Mouse (Mus musculus) embryo, embryonic 9.5 days (tissue): ENCODE results near the gene Sec1.

Source experiments
- DNase-seq: peaks from one replicate; pipeline ENCODE4 v3.0.0-alpha.2; 2017; ENCODE audit errors: extremely low spot score

Sec1 gene

DNA sequence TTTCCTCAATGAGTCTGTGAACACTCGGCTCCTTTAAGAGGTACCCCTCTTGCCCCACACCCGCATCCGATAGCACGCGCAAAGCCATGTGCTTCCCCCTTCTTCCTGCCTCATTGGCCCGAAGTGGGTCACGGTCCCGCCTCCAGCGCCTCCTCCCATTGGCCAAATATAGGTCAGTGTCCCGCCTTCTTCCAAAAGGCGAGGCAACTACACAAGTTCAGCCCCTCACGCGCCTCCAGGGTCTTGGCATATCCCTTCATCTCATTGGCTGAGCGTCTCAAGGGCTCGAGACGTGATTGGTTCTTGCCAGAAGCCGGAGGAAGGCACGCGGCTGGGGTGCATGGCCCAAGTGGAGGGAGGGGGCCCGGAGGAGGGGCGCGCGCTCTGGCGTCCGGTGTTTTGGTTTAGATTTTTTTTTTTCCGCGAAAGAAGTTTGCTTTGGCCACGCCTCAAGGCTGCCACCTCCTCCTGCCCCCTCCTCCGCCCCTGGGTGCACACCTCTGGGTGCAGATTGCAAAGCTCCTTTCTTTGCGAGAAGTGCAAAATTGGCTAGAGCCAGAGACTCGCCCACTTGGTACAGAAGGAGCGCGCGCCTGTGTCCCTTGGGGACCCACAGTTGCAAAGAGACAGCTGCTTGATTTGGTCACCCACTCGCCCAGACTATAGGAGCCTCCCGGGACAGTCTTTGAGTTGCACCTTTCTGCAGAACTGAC lies 10.7 kb upstream of the Sec1 start, which contains the start of gene Dbp:
TSS of gene Dbp (plus strand) at position 359 of the 713 bp plus-strand sequence.
- peak; percentile 99 for DNase-seq

DNA sequence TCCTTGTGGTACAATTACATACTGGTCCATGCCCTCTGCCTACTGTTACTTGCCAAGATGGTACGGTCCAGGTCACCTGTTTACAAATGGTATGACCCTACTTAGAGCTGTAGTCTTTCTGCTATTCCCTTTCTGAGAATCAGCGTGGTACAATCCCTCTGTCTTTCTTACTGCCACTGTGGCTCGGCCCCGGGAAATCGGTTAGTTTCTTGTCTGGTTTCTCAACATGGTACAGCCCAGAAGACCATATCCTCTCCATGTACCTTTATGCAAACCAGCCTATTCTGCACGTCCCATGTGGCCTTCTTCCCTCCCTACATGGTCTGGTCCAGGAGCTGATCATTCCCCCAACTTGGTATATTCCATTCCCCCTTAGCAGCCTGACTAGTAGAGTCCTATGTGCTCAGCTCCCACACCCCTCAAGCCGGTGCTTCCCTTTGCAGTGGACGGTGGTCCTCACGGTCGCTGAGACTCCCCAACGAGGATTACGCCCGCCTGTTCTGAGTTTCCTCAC lies 9.9 kb upstream of the Sec1 start:
- DNase-seq: peak; percentile 84

- no peak for DNase-seq
Observed at GRCm38 (mm10) chr7:45703521-45704033, 9.4 kb upstream of the Sec1 start.

DNA sequence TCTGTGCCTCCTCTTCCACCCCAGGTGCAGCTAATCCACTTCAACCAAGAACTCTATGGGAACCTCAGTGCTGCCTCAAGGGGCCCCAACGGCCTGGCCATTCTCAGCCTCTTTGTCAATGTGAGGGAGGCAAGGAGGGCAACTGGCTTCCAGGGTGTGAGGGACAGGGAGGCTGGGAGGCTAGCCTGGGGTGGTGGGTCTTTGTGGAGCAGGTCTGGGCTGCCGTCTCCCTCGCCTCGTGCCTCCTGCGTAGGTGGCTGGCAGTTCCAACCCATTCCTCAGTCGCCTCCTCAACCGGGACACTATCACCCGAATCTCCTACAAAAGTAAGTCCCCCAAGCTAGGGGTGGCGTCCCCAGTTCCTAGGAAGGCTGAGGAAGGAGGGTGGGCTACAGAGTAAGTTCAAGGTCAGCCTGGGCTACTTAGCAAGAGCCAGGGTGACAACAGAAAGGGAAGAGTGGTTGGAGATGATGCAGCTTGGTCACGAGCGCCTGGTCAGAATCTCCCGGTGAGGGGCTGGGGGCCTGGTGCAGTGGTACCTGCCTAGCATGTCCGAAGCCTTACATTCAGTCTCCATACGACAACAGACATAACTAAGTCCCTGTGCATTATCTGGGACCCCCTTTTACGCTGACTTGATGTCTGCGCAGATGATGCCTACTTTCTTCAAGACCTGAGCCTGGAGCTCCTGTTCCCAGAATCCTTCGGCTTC lies 8.8 kb upstream of the Sec1 start:
- DNase-seq: no peak

- no peak for DNase-seq
Observed at GRCm38 (mm10) chr7:45702316-45702715, 8.1 kb upstream of the Sec1 start.

DNA sequence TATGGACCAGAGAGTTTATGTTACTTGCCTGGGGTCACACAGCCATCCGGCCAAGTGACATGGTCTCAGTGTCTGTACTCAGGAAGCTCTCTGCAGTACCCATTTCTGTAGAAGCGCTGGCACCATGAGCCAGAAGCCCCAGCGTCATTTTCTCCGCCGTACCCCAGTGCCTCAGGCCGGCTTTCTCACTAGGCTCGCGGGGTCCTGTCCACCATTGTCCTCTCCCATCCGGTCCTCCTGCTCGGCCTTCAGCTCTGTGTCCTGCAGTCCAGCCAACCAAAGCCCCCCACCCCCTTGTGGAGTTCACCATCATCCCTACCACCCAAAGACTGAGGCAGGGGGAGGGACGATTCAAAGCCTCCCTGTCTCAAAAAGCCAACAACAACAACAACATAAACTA lies 7.4 kb upstream of the Sec1 start:
- no peak for DNase-seq

- no peak for DNase-seq
Observed at GRCm38 (mm10) chr7:45701072-45701471, 6.9 kb upstream of the Sec1 start.

GRCm38 (mm10) chr7:45700301-45701015 lies 6.3 kb upstream of the Sec1 start:
- DNase-seq: peak; percentile 82

DNA sequence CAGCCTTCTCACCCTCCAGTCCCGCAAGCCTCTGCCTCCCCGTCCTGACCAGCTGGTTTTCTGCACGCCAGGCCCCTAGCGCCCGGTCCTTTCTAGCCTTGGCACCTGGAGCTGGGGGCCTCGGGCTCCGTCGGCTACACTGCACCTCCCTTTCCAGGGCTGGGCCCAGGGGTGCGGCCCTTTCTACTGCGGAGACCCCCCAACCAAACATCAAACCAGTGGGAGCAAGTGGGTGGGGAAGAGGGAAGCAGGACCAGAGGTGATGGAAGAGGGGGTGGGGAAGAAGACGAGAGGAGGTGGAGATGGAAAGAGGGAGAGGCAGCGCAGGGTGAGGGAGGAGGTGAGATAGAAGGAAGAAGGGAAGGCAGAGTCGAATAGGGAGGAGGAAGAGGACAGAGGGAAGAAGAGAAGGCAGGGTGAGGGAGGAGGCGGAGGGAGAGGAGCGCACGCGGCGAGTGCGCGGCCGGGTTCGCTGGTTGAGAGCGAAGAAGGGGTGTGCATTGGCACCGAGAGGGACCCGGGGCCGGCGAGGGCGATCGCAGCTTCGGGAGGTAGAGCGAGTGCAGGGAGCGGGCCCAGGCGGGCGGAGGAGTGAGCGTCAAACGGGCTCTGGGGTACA lies 5.4 kb upstream of the Sec1 start, which contains the start of gene Car11:
TSS of gene Car11 (plus strand) at position 321 of the 619 bp plus-strand sequence.
- no peak for DNase-seq

DNA sequence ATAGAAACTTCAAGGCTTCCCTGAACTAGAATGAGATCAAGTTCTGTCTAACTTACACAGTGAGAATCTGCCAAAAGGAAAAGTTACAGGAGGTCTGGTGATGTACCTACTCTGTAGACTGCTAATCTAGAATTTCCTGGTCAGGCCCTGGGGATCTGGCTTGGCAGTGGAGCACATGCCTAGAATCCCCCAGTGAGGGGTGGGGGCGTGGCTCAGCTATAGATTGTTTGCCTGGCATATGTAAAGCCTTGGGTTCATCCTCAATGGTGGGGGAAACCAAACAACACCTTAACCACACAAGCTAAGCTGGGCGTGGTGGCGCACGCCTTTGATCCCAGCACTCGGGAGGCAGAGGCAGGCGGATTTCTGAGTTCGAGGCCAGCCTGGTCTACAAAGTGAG lies 3.7 kb upstream of the Sec1 start:
- DNase-seq: no peak

GRCm38 (mm10) chr7:45695098-45695497 lies 896 bp upstream of the Sec1 start:
- no peak for DNase-seq

DNA sequence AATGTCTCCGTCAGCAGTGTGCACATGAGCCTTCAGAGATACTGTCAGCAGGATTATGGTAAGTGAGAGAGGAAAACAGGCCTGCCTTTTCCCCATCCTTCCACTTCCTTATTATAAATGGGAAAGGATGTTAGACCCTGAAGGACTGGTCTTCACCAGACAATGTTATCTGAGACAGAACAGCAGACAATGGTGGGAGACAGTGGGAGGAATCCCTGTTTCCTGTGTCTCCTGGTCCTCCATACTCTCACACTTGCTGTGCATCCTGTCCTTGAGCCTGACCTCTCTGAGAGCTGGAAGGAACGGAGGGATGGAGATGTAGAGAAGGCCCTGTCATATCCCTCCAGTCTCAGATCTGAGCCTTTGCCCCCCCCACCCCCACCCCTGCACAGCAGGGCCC lies 1.8 kb downstream of the Sec1 start:
- no peak for DNase-seq

- DNase-seq: no peak
Observed at GRCm38 (mm10) chr7:45689800-45690199, 4.4 kb downstream of the Sec1 start.

GRCm38 (mm10) chr7:45689099-45689498 lies 5.1 kb downstream of the Sec1 start:
- DNase-seq: no peak

GRCm38 (mm10) chr7:45686841-45687240 lies 7.4 kb downstream of the Sec1 start:
- DNase-seq: no peak

DNA sequence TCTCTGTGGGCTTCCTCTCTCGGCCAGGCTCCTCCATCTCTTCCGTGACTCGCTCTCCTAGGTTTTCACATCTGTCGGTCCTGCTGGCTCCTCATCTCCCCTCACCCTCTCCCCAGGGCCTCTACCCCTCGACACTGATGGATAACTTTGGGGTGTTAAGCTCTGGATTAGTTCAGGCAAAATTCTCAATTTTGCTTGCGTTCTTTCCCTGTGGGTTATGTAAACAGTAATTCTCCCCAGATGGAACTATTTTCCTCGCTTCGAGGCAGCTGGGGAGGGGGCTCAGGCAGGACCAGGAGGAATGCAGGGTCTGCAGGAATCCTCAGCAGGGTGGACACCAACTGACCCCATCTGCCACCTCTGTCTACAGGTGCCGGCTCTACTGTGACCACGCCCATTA lies 8.4 kb downstream of the Sec1 start:
- no peak for DNase-seq

GRCm38 (mm10) chr7:45683396-45684050 lies 10.7 kb downstream of the Sec1 start, which contains the start of gene Ntn5:
TSS of gene Ntn5 (plus strand) at chr7:45684022.
- no peak for DNase-seq

DNA sequence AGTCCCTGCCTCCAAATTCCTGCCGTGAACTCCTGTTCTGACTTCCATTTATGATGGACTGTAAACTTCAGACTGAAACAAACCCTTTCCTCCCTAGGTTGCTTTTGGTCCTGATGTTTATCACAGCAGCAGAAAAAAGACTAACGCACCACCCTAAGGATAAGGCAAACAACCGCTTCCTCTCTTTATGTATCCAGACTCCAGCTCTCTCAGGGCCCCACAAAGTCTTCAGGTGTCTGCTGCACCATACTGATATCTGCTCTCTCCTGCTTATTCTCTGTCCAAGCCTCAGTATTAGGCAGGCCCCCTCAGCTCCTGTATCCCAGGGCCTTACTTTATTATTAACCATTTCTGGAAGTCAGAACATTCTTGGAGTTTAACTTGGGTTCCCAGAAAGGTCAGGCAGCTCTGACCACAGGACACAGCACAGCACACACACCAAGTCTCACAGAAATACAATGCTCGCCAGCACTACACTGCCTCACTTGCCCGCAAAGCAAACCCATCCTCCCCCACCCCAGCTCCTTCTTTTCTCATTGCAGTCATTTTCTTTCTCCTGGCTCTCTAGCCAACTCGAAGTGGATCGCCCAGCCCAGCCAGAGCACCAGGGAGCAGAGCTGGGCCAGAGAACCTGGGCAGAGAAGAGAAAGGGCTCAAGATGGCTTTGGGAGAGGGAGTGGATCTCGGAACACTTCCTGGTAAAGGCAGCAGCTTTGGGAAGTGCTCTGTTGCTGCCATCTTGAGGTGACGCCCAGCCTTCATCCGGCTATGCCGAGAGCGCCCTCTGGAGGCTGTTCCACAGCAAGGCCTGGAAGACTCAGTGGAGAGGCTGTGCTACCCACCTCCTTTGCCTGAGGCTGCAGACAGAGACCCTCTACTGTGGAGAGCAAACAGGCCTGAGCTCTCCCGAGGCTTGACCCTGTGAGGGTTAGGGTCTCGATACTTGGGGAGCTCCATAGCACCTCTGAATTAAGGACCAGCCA lies 11.8 kb downstream of the Sec1 start:
- DNase-seq: peak; percentile 89

DNA sequence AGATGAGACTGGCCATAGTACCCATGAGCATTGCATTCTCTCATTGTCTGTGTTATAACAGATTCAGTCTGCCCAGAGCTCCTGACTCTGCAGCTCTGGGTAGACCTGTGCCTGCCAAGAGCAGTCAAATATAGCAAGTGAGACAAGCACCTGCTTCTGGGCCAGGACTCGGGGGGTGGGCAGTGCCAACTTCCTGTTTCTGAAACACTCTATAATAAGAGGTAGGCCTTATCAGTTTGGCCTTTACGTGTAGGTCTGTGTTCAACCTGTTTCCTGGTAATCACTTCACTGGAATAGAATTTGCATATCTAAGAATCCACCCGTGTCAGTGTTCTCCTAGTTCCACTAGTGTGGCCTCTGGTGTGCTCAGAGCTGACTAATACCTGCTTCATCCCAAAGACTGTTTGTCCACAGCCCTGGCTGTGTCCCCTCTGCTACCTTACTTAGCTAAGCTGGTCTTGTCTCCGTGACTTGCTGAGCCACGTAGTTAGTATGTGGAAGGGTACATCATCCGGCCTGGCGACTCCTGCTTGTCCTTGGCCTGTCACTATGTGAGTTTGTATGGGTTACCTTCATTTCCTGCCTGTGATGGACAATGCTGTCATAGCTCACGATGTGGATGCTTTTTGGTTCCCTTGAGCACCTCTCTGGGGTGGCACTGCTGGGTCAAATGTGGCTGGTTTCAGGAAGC lies 13.0 kb downstream of the Sec1 start:
- no peak for DNase-seq
